Mouse (Mus musculus) mesoderm, embryonic 11.5 days (tissue): ENCODE measurements at regions not wholly inside any gene's neighbourhood (a gene's known extent, or its start where the extent isn't known, plus 50 kb on each side); places are given as distances from the start of the nearest gene placed in this dataset.
"Not testable (repeated sequence)": the region's sequence is repeated elsewhere in the genome, so short reads cannot be mapped to it uniquely, and the experiment has no call there.

Experiments used
- DNase-seq: peaks from one replicate; pipeline ENCODE4 v3.0.0-alpha.2; 2012; ENCODE audit warnings: low read depth, low spot score

GRCm38 (mm10) chr7:125152281-125152680 lies 292.2 kb upstream of the Kdm8 start:
- DNase-seq, result no peak

DNA sequence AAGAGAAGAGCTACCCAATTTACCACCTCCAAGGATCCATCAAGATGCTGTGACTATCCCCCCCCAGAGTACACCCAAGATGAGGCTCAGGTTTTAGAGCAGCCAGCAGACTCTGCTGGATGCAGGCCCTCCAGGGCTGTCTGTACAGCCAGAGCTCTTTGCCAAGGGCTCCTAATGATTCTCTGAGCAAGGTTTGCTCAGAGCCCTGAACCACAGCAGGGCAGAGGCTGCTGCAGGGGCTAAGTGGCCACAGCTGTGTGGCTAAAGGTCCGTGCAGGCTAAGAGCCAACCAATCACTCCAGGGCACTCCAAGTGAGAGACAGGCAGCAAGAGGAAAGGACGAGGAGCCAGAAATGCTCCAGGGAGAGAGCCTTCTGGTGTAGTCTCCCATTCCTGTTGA lies 289.2 kb upstream of the Kdm8 start:
- peak; percentile 14 for DNase-seq

DNA sequence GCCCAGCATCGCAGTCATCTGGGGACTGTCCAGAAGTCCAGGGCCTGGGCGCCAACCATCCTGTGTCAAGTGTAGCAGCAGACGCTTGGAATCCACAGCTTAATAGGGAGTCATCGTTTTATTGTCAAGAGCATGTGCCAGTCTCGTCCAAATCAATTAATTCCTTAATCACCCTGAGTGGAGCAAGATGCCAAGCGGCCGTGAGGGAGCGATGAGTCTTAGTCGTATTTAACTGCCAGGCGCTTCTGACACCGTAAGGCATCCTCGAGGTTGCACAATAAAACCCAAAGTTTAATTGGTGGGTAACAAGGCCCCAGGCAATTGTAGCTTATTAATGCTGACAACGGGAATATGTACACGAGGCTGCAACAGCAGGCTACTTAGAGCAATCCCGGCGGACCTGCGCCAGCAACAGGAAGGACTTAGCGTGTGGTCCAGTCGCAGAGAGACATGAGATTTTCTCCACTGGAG lies 277.6 kb upstream of the Kdm8 start:
- DNase-seq, result no peak

GRCm38 (mm10) chr7:125167666-125168065 lies 276.8 kb upstream of the Kdm8 start:
- no peak for DNase-seq

- DNase-seq, result no peak
These were observed 262.9 kb upstream of the Kdm8 start for GRCm38 (mm10) chr7:125181548-125181947.

- no peak for DNase-seq
These were observed 262.2 kb upstream of the Kdm8 start for GRCm38 (mm10) chr7:125182266-125182665.

DNA sequence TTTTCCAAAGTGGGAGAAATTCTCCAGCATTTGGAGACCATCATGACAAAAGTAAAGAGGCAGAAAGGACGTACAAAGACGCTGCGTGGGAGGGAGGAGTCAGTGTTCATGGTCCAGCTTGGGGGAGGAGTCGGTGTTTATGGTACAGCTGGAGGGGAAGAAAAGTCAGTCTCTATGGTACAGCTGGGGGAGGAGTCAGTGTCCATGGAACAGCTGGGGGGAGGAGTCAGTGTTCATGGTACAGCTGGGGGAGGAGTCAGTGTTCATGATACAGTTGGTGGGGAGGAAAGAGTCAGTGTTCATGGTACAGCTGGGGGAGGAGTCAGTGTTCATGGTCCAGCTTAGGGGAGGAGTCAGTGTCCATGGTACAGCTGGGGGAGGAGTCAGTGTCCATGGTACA lies 261.5 kb upstream of the Kdm8 start:
- not testable (repeated sequence) for DNase-seq

- DNase-seq, result no peak
These were observed 259.3 kb upstream of the Kdm8 start for GRCm38 (mm10) chr7:125185037-125185679.

DNA sequence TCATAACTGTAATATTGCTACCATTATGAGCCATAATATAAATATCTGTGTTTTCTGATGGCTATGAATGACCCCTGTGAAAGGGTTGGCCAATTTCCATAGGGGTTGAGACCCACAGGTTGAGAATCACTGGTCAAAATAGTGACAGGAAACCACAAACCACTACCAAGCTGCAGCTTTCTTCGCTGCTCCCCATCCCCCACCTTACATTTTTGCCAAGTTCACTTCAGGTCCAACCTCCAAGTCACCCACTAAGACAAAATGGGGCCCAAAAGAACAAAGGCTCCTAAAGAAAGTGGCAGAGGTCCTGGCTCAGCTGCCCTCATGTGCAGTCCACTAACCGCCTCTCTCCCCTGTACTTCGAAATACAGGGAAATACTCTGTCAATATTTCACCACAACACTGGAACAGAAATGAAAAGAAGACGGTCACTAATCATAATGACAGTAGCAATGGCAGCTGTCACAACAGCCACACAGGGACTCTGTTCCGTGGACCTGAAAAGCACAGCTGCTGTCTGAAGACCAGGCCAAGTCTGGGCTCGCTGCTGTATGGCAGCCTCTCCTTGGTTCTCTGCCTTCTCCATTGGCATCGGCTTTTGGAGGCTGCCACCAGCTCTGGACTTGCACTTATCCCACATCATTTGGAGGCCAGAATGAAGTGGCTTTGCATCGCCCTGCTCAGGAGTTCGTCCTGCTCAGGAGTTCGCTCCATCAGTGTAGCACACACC lies 257.3 kb upstream of the Kdm8 start:
- DNase-seq, result no peak

DNA sequence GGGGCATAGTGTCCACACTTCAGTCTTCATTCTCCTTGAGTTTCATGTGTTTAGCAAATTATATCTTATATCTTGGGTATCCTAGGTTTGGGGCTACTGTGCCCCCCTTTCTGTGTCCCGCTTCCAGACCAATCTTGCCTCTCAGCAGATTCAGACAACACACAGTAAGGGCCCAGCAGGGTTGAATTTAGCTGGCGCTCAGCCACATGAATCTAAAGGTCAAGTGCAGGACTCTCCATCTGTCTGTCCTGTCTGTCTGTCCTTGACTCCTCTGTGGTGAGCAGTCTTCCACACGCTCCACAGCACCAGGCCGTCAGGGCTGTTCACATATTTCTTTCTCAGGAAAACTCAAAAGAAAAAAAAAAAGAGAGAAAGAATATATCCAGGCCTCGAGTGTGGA lies 255.5 kb upstream of the Kdm8 start:
- DNase-seq, result no peak

- DNase-seq, result no peak
These were observed 254.4 kb upstream of the Kdm8 start for GRCm38 (mm10) chr7:125190067-125190466.

- no peak for DNase-seq
These were observed 253.2 kb upstream of the Kdm8 start for GRCm38 (mm10) chr7:125191313-125191712.

- peak; percentile 61 for DNase-seq
These were observed 233.0 kb upstream of the Kdm8 start for GRCm38 (mm10) chr7:125211346-125211973.

DNA sequence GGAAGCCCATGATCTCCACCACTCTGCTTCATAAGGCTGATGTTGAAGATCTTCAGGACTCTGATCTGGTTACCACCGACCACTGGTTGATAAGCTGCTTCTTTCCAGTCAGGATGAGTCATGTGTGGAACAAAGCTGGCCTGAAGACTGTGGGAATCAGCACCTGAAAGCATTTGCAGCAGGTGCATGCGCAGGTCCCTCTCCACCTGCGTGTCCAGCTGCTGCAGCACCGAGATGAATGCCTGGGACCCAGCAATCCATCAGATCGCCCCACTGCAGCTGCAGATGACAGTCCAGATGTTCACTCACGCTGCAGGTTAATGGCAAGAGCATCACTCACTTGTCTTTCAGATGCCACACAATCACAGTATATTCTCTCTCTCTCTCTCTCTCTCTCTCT lies 230.4 kb upstream of the Kdm8 start:
- DNase-seq, result no peak

DNA sequence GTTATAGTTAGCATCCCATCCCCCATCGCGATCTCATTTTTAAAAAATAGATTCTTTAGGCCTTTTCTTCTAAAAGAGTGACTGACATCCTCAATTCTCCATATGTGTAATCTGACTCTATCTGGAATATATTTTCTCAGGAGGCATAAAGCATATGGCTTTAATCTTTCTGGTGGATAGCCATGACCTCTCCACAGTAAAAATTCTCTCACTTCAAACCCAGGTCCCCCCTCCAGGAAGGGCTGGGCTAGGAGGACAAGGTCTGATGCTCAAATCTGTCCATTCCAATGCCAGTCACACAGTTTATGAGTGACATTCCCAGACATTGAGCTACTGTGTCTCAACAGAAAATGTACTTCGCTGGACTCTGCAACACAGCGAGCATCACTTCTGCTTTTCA lies 226.8 kb upstream of the Kdm8 start:
- no peak for DNase-seq

GRCm38 (mm10) chr7:125222684-125223083 lies 221.8 kb upstream of the Kdm8 start:
- DNase-seq, result no peak

DNA sequence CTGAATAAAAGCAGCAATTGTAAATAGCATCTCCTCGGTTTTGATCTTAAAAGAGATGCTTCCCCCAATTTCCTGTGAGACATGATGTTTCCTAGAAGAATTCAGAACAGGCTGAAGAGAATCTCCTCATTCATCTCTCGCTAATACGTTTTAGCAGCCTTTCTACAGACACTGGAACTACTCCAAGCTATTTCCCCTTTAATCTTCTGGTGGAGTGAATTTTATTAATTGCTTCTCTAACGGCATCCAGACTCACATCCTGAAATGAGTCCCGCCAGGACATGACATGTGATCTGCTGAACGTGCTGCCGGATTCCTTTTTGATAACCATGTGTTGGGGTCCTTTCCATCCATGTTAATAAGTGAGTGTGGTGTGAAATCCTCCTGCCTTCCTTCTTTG lies 209.6 kb upstream of the Kdm8 start:
- no peak for DNase-seq

- DNase-seq, result no peak
These were observed 207.4 kb upstream of the Kdm8 start for GRCm38 (mm10) chr7:125237026-125237425.

GRCm38 (mm10) chr7:125243021-125243420 lies 201.5 kb upstream of the Kdm8 start:
- DNase-seq, result no peak

GRCm38 (mm10) chr7:125248386-125248785 lies 196.1 kb upstream of the Kdm8 start:
- DNase-seq, result no peak

DNA sequence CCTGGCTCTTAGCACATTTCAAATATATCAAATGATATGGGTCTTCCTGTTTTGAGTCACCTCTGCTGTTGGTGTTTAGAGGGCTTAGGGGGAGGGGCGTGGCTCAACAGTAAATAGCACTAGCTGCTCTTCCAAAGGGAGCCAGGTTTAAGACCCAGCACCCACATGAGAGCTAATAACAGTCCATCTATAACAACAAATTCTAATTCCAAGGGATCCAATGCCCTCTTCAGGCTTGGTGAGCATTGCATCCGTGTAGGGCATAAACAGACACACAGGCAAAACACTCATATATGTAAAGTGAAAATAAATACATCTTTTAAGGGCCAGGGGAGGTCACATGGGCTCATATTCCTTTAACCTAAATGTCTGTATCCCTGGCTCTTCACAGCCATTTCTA lies 194.1 kb upstream of the Kdm8 start:
- no peak for DNase-seq

GRCm38 (mm10) chr7:125250970-125251585 lies 193.4 kb upstream of the Kdm8 start:
- DNase-seq, result no peak
